Mouse (Mus musculus): Measurements from ENCODE around the gene Tas1r3.

Tas1r3 gene

GRCm38 (mm10) chr4:155841651-155842270 is 21.4 kb downstream of the Tas1r3 start:
- no peak for DNase-seq (ENCODE audit: extremely low read depth, low read depth, low spot score)

- no peak for DNase-seq (ENCODE audit: extremely low read depth, low read depth, low spot score)
Measured at GRCm38 (mm10) chr4:155841003-155841454, 22.1 kb downstream of the Tas1r3 start.

GRCm38 (mm10) chr4:155840076-155841002 is 22.8 kb downstream of the Tas1r3 start:
- no peak for DNase-seq (ENCODE audit: extremely low read depth, low read depth, low spot score)

- no peak for DNase-seq (ENCODE audit: extremely low read depth, low read depth, low spot score)
Measured at GRCm38 (mm10) chr4:155839483-155839910, 23.7 kb downstream of the Tas1r3 start, which contains the start of gene Mxra8. Gene Mxra8, plus strand, starts transcription at chr4:155839680.

GRCm38 (mm10) chr4:155838187-155839153 is 24.7 kb downstream of the Tas1r3 start:
- DNase-seq (ENCODE audit: extremely low read depth, low read depth, low spot score): no peak

GRCm38 (mm10) chr4:155837404-155838010 is 25.7 kb downstream of the Tas1r3 start:
- DNase-seq (ENCODE audit: extremely low read depth, low read depth, low spot score): no peak

- no peak for DNase-seq (ENCODE audit: extremely low read depth, low read depth, low spot score)
Measured at GRCm38 (mm10) chr4:155833836-155834235, 29.3 kb downstream of the Tas1r3 start.

- DNase-seq (ENCODE audit: extremely low read depth, low read depth, low spot score): no peak
Measured at GRCm38 (mm10) chr4:155833234-155833633, 29.9 kb downstream of the Tas1r3 start.

GRCm38 (mm10) chr4:155832321-155832720 is 30.8 kb downstream of the Tas1r3 start:
- DNase-seq (ENCODE audit: extremely low read depth, low read depth, low spot score): no peak

GRCm38 (mm10) chr4:155831831-155832230 is 31.3 kb downstream of the Tas1r3 start:
- no peak for DNase-seq (ENCODE audit: extremely low read depth, low read depth, low spot score)

GRCm38 (mm10) chr4:155831205-155831766 is 31.9 kb downstream of the Tas1r3 start, which contains the start of gene Aurkaip1:
Gene Aurkaip1, plus strand, starts transcription at chr4:155831272.
- peak; percentile 56 for DNase-seq (ENCODE audit: extremely low read depth, low read depth, low spot score)

- no peak for DNase-seq (ENCODE audit: extremely low read depth, low read depth, low spot score)
Measured at GRCm38 (mm10) chr4:155830596-155830995, 32.6 kb downstream of the Tas1r3 start.

GRCm38 (mm10) chr4:155829866-155830265 is 33.3 kb downstream of the Tas1r3 start:
- peak; percentile 95 for DNase-seq (ENCODE audit: extremely low read depth, low read depth, low spot score)

- no peak for DNase-seq (ENCODE audit: extremely low read depth, low read depth, low spot score)
Measured at GRCm38 (mm10) chr4:155823443-155823842, 39.7 kb downstream of the Tas1r3 start.

GRCm38 (mm10) chr4:155821025-155821424 is 42.1 kb downstream of the Tas1r3 start:
- no peak for DNase-seq (ENCODE audit: extremely low read depth, low read depth, low spot score)

- no peak for DNase-seq (ENCODE audit: extremely low read depth, low read depth, low spot score)
Measured at GRCm38 (mm10) chr4:155817533-155817932, 45.6 kb downstream of the Tas1r3 start.

GRCm38 (mm10) chr4:155812665-155813181 is 50.4 kb downstream of the Tas1r3 start:
- DNase-seq (ENCODE audit: extremely low read depth, low read depth, low spot score): no peak

- DNase-seq (ENCODE audit: extremely low read depth, low read depth, low spot score): peak; percentile 46
Measured at GRCm38 (mm10) chr4:155811929-155812664, 51.1 kb downstream of the Tas1r3 start, which contains the start of gene Ccnl2. Gene Ccnl2, plus strand, starts transcription at chr4:155812489.

All from fat pad, adult 2 months (tissue).